Mouse (Mus musculus) CH12.LX (cell line): ENCODE results near the gene Trpc1. TPM values are rescaled to one million over a fixed set of nuclear protein-coding genes. Genes with fewer than 3 reads are reported as not detected.

Experiments used
- DNase-seq: peaks from one replicate; pipeline ENCODE4 v3.0.0-alpha.2; 2013; ENCODE audit errors: extremely low read depth
- H3K27ac ChIP-seq: 2 replicates; pipeline ENCODE4 v1.5.1; 2012; ENCODE audit warnings: low read depth, mild to moderate bottlenecking, control low read depth, moderate library complexity; ENCODE audit not compliant: insufficient read depth
- H3K27me3 ChIP-seq: replicated peaks from 2 replicates; pipeline ENCODE3; 2012; ENCODE audit warnings: inconsistent platforms
- H3K36me3 ChIP-seq, 2 experiments: replicated peaks in 1 of 2; 2 replicates each; pipeline versions ENCODE3 to v1.6.1; 2012; ENCODE audit warnings: inconsistent platforms in 1 of 2, low read length in 1 of 2, mild to moderate bottlenecking in 1 of 2, mixed read lengths in 1 of 2, moderate library complexity in 1 of 2; ENCODE audit not compliant: control insufficient read depth in 1 of 2, insufficient read depth in 1 of 2
- H3K4me1 ChIP-seq, 2 experiments: 2 replicates each; pipeline ENCODE4 v1.6.1; 2012; ENCODE audit warnings: inconsistent platforms in 1 of 2, moderate library complexity in 1 of 2; ENCODE audit not compliant: insufficient read depth in 2 of 2, control insufficient read depth in 1 of 2
- H3K4me2 ChIP-seq: 2 replicates; pipeline ENCODE4 v1.6.1; 2012; ENCODE audit warnings: low read depth, mild to moderate bottlenecking, control low read depth; ENCODE audit not compliant: poor library complexity, insufficient read depth, severe bottlenecking
- H3K4me3 ChIP-seq, 3 experiments: fragments of 150-350 bp in 1 of 3; sonication (generic) in 1 of 3; replicated peaks in 1 of 3; 2 replicates each; pipeline versions ENCODE3 to v1.5.1; 2011 to 2012; ENCODE audit warnings: low read depth in 2 of 3, low read length in 2 of 3, mild to moderate bottlenecking in 2 of 3, moderate library complexity in 2 of 3, control low read depth in 1 of 3, improper control_type of control experiment in 1 of 3, inconsistent platforms in 1 of 3, mixed read lengths in 1 of 3; ENCODE audit not compliant: poor library complexity in 1 of 3
- H3K79me2 ChIP-seq: replicated peaks from 2 replicates; pipeline ENCODE4 v1.6.1; 2012; ENCODE audit warnings: mild to moderate bottlenecking, moderate library complexity; ENCODE audit not compliant: control insufficient read depth, poor library complexity, insufficient read depth, severe bottlenecking; ENCODE audit errors: extremely low read depth
- H3K9ac ChIP-seq: 2 replicates; pipeline ENCODE4 v1.6.1; 2012; ENCODE audit warnings: low read depth, mild to moderate bottlenecking, control low read depth, moderate library complexity; ENCODE audit not compliant: insufficient read depth
- H3K9me3 ChIP-seq: replicated peaks from 2 replicates; pipeline ENCODE3; 2012; ENCODE audit warnings: low read length, inconsistent platforms, mixed read lengths
- CTCF ChIP-seq, 2 experiments: IDR thresholded peaks in 1 of 2; conservative IDR thresholded peaks in 1 of 2; 2 replicates each; pipeline ENCODE4 v1.5.1; 2011 to 2012; ENCODE audit warnings: low read depth in 2 of 2, low read length in 2 of 2, improper control_type of control experiment in 1 of 2, inconsistent platforms in 1 of 2, mild to moderate bottlenecking in 1 of 2, moderate library complexity in 1 of 2
- ETS1 ChIP-seq: conservative IDR thresholded peaks from 2 replicates; pipeline ENCODE4 v1.6.1; 2012; ENCODE audit warnings: low read depth, mild to moderate bottlenecking, inconsistent platforms, low read length, improper control_type of control experiment, moderate library complexity
- HCFC1 ChIP-seq: IDR thresholded peaks from 2 replicates; pipeline ENCODE4 v1.6.1; 2012; ENCODE audit warnings: low read depth, mild to moderate bottlenecking, inconsistent platforms, low read length, improper control_type of control experiment
- IRF4 ChIP-seq: IDR thresholded peaks from 2 replicates; pipeline ENCODE4 v1.6.1; 2014; ENCODE audit warnings: low read depth, mild to moderate bottlenecking, inconsistent platforms, low read length, improper control_type of control experiment
- JUN ChIP-seq: IDR thresholded peaks from 2 replicates; pipeline ENCODE4 v1.6.1; 2011; ENCODE audit warnings: low read depth, mild to moderate bottlenecking, low read length, improper control_type of control experiment, moderate library complexity; ENCODE audit not compliant: insufficient read depth
- JUND ChIP-seq: conservative IDR thresholded peaks from 2 replicates; pipeline ENCODE4 v1.6.1; 2011; ENCODE audit warnings: low read depth, low read length, improper control_type of control experiment
- KAT2A ChIP-seq: IDR thresholded peaks from 2 replicates; pipeline ENCODE4 v1.6.1; 2012; ENCODE audit warnings: low read length, improper control_type of control experiment, inconsistent platforms; ENCODE audit not compliant: insufficient replicate concordance
- MXI1 ChIP-seq: IDR thresholded peaks from 2 replicates; pipeline ENCODE4 v1.6.1; 2011; ENCODE audit warnings: mild to moderate bottlenecking, low read depth, low read length, improper control_type of control experiment
- PAX5 ChIP-seq: IDR thresholded peaks from 2 replicates; pipeline ENCODE4 v1.6.1; 2012; ENCODE audit warnings: low read length, inconsistent platforms, mixed read lengths
- RAD21 ChIP-seq: IDR thresholded peaks from 2 replicates; pipeline ENCODE4 v1.6.1; 2011; ENCODE audit warnings: low read depth, mild to moderate bottlenecking, low read length, improper control_type of control experiment, moderate library complexity
- SIN3A ChIP-seq: IDR thresholded peaks from 2 replicates; pipeline ENCODE4 v1.6.1; 2012; ENCODE audit warnings: low read length, improper control_type of control experiment, inconsistent platforms
- SMC3 ChIP-seq: IDR thresholded peaks from 2 replicates; pipeline ENCODE4 v1.6.1; 2011; ENCODE audit warnings: low read depth, low read length, improper control_type of control experiment
- TBP ChIP-seq: conservative IDR thresholded peaks from 2 replicates; pipeline ENCODE4 v1.6.1; 2011; ENCODE audit warnings: low read depth, low read length, improper control_type of control experiment
- TCF12 ChIP-seq: IDR thresholded peaks from 2 replicates; pipeline ENCODE4 v1.6.1; 2014; ENCODE audit warnings: low read depth, mild to moderate bottlenecking, inconsistent platforms, low read length, improper control_type of control experiment
- UBTF ChIP-seq: IDR thresholded peaks from 2 replicates; pipeline ENCODE4 v1.6.1; 2012; ENCODE audit warnings: low read depth, mild to moderate bottlenecking, inconsistent platforms, low read length, improper control_type of control experiment, moderate library complexity
- USF1 ChIP-seq: IDR thresholded peaks from 2 replicates; pipeline ENCODE4 v1.6.1; 2014; ENCODE audit warnings: low read depth, mild to moderate bottlenecking, inconsistent platforms, low read length, improper control_type of control experiment
- ZKSCAN1 ChIP-seq: IDR thresholded peaks from 2 replicates; pipeline ENCODE4 v1.6.1; 2012; ENCODE audit warnings: low read depth, inconsistent platforms, low read length, improper control_type of control experiment, borderline replicate concordance
- ZMIZ1 ChIP-seq: IDR thresholded peaks from 2 replicates; pipeline ENCODE4 v1.6.1; 2012; ENCODE audit warnings: low read depth, mild to moderate bottlenecking, inconsistent platforms, low read length, improper control_type of control experiment
- dilution Hi-C: fragments of 300-500 bp; cut with MboI; formaldehyde crosslinking; loops from 2 replicates; pipeline ENCODE4 v1.14.3; 2020; ENCODE audit warnings: low sequenced_read_pairs; ENCODE audit not compliant: extremely low pct_unique_long_range_greater_than_20kb, extremely low pct_ligation_motif_present
- in situ Hi-C: fragments of 300-500 bp; cut with MboI; formaldehyde crosslinking; loops from 3 replicates; pipeline ENCODE4 v1.14.3; 2019; ENCODE audit warnings: low sequenced_read_pairs, low pct_ligation_motif_present, low pct_unique_long_range_greater_than_20kb, mixed read lengths
- polyA plus RNA-seq: library from polyadenylated mRNA; unstranded; fragments of >175 nt; gene quantifications from 2 replicates; pipeline ENCODE4 v1.2.1, GENCODE M21; 2012; ENCODE audit warnings: low read depth; ENCODE audit not compliant: insufficient read length
- total RNA-seq, 2 experiments: library from RNA; depleted of rRNA; stranded (reverse); fragments of 300-350 nt in 1 of 2; fragments of >200 nt in 1 of 2; gene quantifications; 2 replicates each; pipeline ENCODE4 v1.2.3; 2012 to 2014

The Trpc1 gene
- total and polyA plus RNA-seq, 3 experiments = not detected

GRCm38 (mm10) chr9:95708943-95709342, 41.2 kb downstream of the Trpc1 start:
- H3K9me3 ChIP-seq = no peaks in the 10 kb centered on the region
- no peak overlapping the region for H3K9ac ChIP-seq
- TF ChIP-seq UBTF (no peak), RAD21 (peak; percentile 21), CTCF (conservative IDR thresholded peaks at IDR 0.05 in 1 of 2, IDR thresholded peaks at IDR 0.05 in 1 of 2; ENCODE audit: low read depth in 2 of 2, low read length in 2 of 2) (peak; percentile 14 to 68; a peak in 2 of 4 replicates), SMC3 (no peak; the same call in 1 of the 2 replicates)
- no peak overlapping the region for H3K27ac ChIP-seq
- H3K4me1 ChIP-seq = no peaks in the 10 kb centered on the region
- no peak overlapping the region for H3K4me3 ChIP-seq
- peak; percentile 12 for DNase-seq
- in situ Hi-C loops = no loop called here
- no peaks in the 10 kb centered on the region for H3K36me3 ChIP-seq
- H3K79me2 ChIP-seq = no peaks in the 10 kb centered on the region
- H3K4me2 ChIP-seq = no peak overlapping the region
- H3K27me3 ChIP-seq = no peaks in the 10 kb centered on the region
- dilution Hi-C loops = no loop called here

- Histone ChIP-seq H3K4me1 (no peaks in the 10 kb centered on the region; a peak in 1 of 4 replicates), H3K4me3 (no peak overlapping the region), H3K9me3 (no peaks in the 10 kb centered on the region), H3K36me3 (no peaks in the 10 kb centered on the region), H3K4me2 (no peak overlapping the region), H3K79me2 (no peaks in the 10 kb centered on the region), H3K9ac (no peak overlapping the region), H3K27me3 (no peaks in the 10 kb centered on the region), H3K27ac (no peak overlapping the region)
- in situ Hi-C loops = no loop called here
- dilution Hi-C loops = no loop called here
- no peak for TF ChIP-seq TBP
- no peak for TF ChIP-seq MXI1
- TF ChIP-seq USF1 = no peak
- no peak for TF ChIP-seq JUN
- no peak for TF ChIP-seq JUND
- TF ChIP-seq ZMIZ1 = no peak
- TF ChIP-seq RAD21 = no peak
- no peak for TF ChIP-seq IRF4
- no peak for TF ChIP-seq PAX5
- TF ChIP-seq KAT2A = no peak
- no peak for TF ChIP-seq HCFC1
- DNase-seq = no peak
These were observed 44.8 kb downstream of the Trpc1 start for GRCm38 (mm10) chr9:95705371-95705770.

- H3K9me3 ChIP-seq = no peaks in the 10 kb centered on the region
- DNase-seq = no peak
- H3K27me3 ChIP-seq = no peaks in the 10 kb centered on the region
- dilution Hi-C loops = no loop called here
- H3K9ac ChIP-seq = no peak overlapping the region
- H3K79me2 ChIP-seq = no peaks in the 10 kb centered on the region
- TF ChIP-seq ZKSCAN1 (no peak), ETS1 (no peak), PAX5 (no peak), SIN3A (no peak), TCF12 (no peak)
- TF ChIP-seq, all 38 proteins: peak for 0
- Histone ChIP-seq H3K36me3 (no peaks in the 10 kb centered on the region), H3K4me2 (no peak overlapping the region), H3K4me1 (no peaks in the 10 kb centered on the region; a peak in 1 of 4 replicates), H3K4me3 (no peak overlapping the region), H3K27ac (no peak overlapping the region)
- in situ Hi-C loops = no loop called here
These were observed 46.1 kb downstream of the Trpc1 start for GRCm38 (mm10) chr9:95704078-95704477.
